Mouse (Mus musculus): ENCODE results near the gene Rtn3.

Gene Rtn3

GRCm38 (mm10) chr19:7381906-7382247, 101.2 kb downstream of the Rtn3 start:
- DNase-seq (ENCODE audit: low read depth) = no peak

GRCm38 (mm10) chr19:7377639-7378038, 105.4 kb downstream of the Rtn3 start:
- DNase-seq (ENCODE audit: low read depth) = no peak
